ENCODE assay signal across 9 mouse cellular contexts in genomic region chr3:108535896-108536516, GRCm38 (mm10). TPM values are rescaled to one million over a fixed set of nuclear protein-coding genes. Genes with fewer than 3 reads are reported as not detected.
DNase-seq lines count a peak whose midpoint lies in the region; ATAC-seq and TF ChIP-seq lines count a peak whose summit lies in the region.
"Had no signal": no experiment of that assay in that cellular context is flagged by ENCODE, and none has a peak within 500 bp of the region (broad histone marks: within the 10 kb centered on the region; RNA-seq: fewer than 3 reads in every experiment).

No protein-coding gene starts in this region.

- peak overlapping the region; percentile 66 for H3K4me3 ChIP-seq in gastrocnemius, adult 2 months
- H3K4me3 ChIP-seq in neural tube, embryonic 11.5 days (ENCODE audit: low read depth, low read length): peak overlapping the region; percentile 41
- H3K4me3 ChIP-seq in intestine, postnatal 0 days (ENCODE audit: low read depth, low read length): peak overlapping the region; percentile 28
- peak overlapping the region; percentile 33 for H3K4me3 ChIP-seq in stomach, embryonic 14.5 days (ENCODE audit: low read depth, low read length)

- 6% methylated on average over 15 of the region's 15 CpGs for WGBS in neural tube, embryonic 11.5 days
- WGBS in intestine, postnatal 0 days: 15% methylated on average over 15 of the region's 15 CpGs
- 11% methylated on average over 15 of the region's 15 CpGs for WGBS in stomach, embryonic 14.5 days

- H3K27ac ChIP-seq in gastrocnemius, adult 2 months: no peak overlapping the region
- H3K27ac ChIP-seq in neural tube, embryonic 11.5 days (ENCODE audit: low read depth, low read length): no peak overlapping the region
- H3K27ac ChIP-seq in intestine, postnatal 0 days (ENCODE audit: low read depth, low read length): no peak overlapping the region
- H3K27ac ChIP-seq in stomach, embryonic 14.5 days (ENCODE audit: low read length): no peak overlapping the region
- H3K27ac ChIP-seq: heart, adult 2 months had no signal

- no peaks in the 10 kb centered on the region for H3K9me3 ChIP-seq in neural tube, embryonic 11.5 days (ENCODE audit: control insufficient read depth, low read length)
- H3K9me3 ChIP-seq in intestine, postnatal 0 days (ENCODE audit: control insufficient read depth): no peaks in the 10 kb centered on the region
- H3K9me3 ChIP-seq in stomach, embryonic 14.5 days (ENCODE audit: control insufficient read depth, low read depth, low read length): no peaks in the 10 kb centered on the region

- TF ChIP-seq CTCF in gastrocnemius, adult 2 months (IDR thresholded peaks at IDR 0.05): no peak
- no peak for TF ChIP-seq CTCF in intestine, postnatal 0 days (IDR thresholded peaks at IDR 0.05; ENCODE audit: low read depth)

- no peak for ATAC-seq in neural tube, embryonic 11.5 days (ENCODE audit: insufficient read depth, low FRiP score, low TSS enrichment)
- no peak for ATAC-seq in intestine, postnatal 0 days
- ATAC-seq in stomach, embryonic 14.5 days (ENCODE audit: insufficient number of reproducible peaks, insufficient read depth, low FRiP score, low read depth): no peak
- no peak for ATAC-seq in CD4-positive, CD25-positive, alpha-beta regulatory T cell, adult 4 months

- no peaks in the 10 kb centered on the region for H3K4me1 ChIP-seq in neural tube, embryonic 11.5 days (ENCODE audit: control insufficient read depth, insufficient read depth, low read length)
- 0 out of 2 replicates have a peak, but pooled peaks cover 5% of the 10 kb centered on the region for H3K4me1 ChIP-seq in intestine, postnatal 0 days (replicated peaks; ENCODE audit: control insufficient read depth, insufficient read depth, low read length)
- peaks cover 5% of the 10 kb centered on the region; the same call in 1 of the 2 replicates for H3K4me1 ChIP-seq in stomach, embryonic 14.5 days (ENCODE audit: control insufficient read depth, insufficient read depth, low read length)

- H3K9ac ChIP-seq in neural tube, embryonic 11.5 days (ENCODE audit: low read length): no peak overlapping the region; the same call in 1 of the 2 replicates
- H3K9ac ChIP-seq in intestine, postnatal 0 days (ENCODE audit: low read depth, low read length): no peak overlapping the region
- H3K9ac ChIP-seq in stomach, embryonic 14.5 days (replicated peaks; ENCODE audit: low read depth, low read length): no peak overlapping the region

- no peak for DNase-seq in gastrocnemius, adult 2 months
- no peak for DNase-seq in gastrocnemius, adult 18-20 months (ENCODE audit: low spot score)
- no peak for DNase-seq in neural tube, embryonic 11.5 days (ENCODE audit: low spot score)
- no peak for DNase-seq in neural tube, embryonic 10.5 days (ENCODE audit: extremely low spot score, low spot score)
- no peak for DNase-seq in adrenal gland, adult 18-20 months (ENCODE audit: low spot score in 2 of 2)

- H3K27me3 ChIP-seq in neural tube, embryonic 11.5 days (ENCODE audit: control insufficient read depth, insufficient read depth, low read length): peaks cover 11% of the 10 kb centered on the region
- peaks cover 7% of the 10 kb centered on the region for H3K27me3 ChIP-seq in intestine, postnatal 0 days (replicated peaks; ENCODE audit: control insufficient read depth, insufficient read depth, low read length)
- peaks cover 5% of the 10 kb centered on the region; the same call in 1 of the 2 replicates for H3K27me3 ChIP-seq in stomach, embryonic 14.5 days (ENCODE audit: control insufficient read depth, insufficient read depth, low read length)

- intact Hi-C loops in gastrocnemius, adult 2 months (cut with DNase I): no loop called here

- no peaks in the 10 kb centered on the region for H3K36me3 ChIP-seq in neural tube, embryonic 11.5 days (ENCODE audit: control insufficient read depth, insufficient read depth, low read length)
- no peaks in the 10 kb centered on the region for H3K36me3 ChIP-seq in intestine, postnatal 0 days (ENCODE audit: control insufficient read depth, insufficient read depth)
- no peaks in the 10 kb centered on the region for H3K36me3 ChIP-seq in stomach, embryonic 14.5 days (ENCODE audit: control insufficient read depth, insufficient read depth, low read length)

- H3K4me2 ChIP-seq in neural tube, embryonic 11.5 days (ENCODE audit: low read depth): peak overlapping the region; percentile 86
- H3K4me2 ChIP-seq in intestine, postnatal 0 days (replicated peaks; ENCODE audit: low read depth): peak overlapping the region; percentile 56
- H3K4me2 ChIP-seq in stomach, embryonic 14.5 days (replicated peaks; ENCODE audit: low read depth, low read length): peak overlapping the region; percentile 64

RNA-seq across cellular contexts. Expression of gene 5330417C22Rik, which starts 0.3 kb away (rescaled TPM):
- not detected for total RNA-seq in gastrocnemius, adult 2 months (2021)
- total RNA-seq in gastrocnemius, adult 18-20 months (2021): not detected
- polyA plus RNA-seq in neural tube, embryonic 11.5 days (2014; fragmentation: Nextera tagmentation; extraction: Ambion mirVana): 1.4 and 1.8 TPM in 2 replicates
- polyA plus RNA-seq in intestine, postnatal 0 days (2015; fragmentation: Nextera tagmentation; extraction: Ambion mirVana): 8.6 and 10.8 TPM in 2 replicates
- polyA plus RNA-seq in stomach, embryonic 14.5 days (2014; fragmentation: Nextera tagmentation; extraction: Ambion mirVana): 7.4 and 15.0 TPM in 2 replicates
- 1 to 10 TPM in 1 of 2 experiments, under 1 TPM in 1; 0.66 to 1.1 TPM for polyA plus RNA-seq in CD4-positive, CD25-positive, alpha-beta regulatory T cell, adult 4 months (2017; shearing (Covaris generic))
- total RNA-seq in adrenal gland, adult 18-20 months (2021): 1 to 10 TPM; 1.8 to 4.0 TPM

RNA-seq across cellular contexts. Expression of gene 1700013F07Rik, which starts 2.1 kb away (rescaled TPM):
- not detected for total RNA-seq in gastrocnemius, adult 2 months (2021)
- not detected for total RNA-seq in gastrocnemius, adult 18-20 months (2021)
- polyA plus RNA-seq in neural tube, embryonic 11.5 days (2014; fragmentation: Nextera tagmentation; extraction: Ambion mirVana): not detected in 2 replicates
- not detected in 2 replicates for polyA plus RNA-seq in intestine, postnatal 0 days (2015; fragmentation: Nextera tagmentation; extraction: Ambion mirVana)
- polyA plus RNA-seq in stomach, embryonic 14.5 days (2014; fragmentation: Nextera tagmentation; extraction: Ambion mirVana): 0.42 and 0.65 TPM in 2 replicates
- under 1 TPM in 1 of 2 experiments, not detected in 1; 0.43 TPM for polyA plus RNA-seq in CD4-positive, CD25-positive, alpha-beta regulatory T cell, adult 4 months (2017; shearing (Covaris generic))
- not detected for total RNA-seq in adrenal gland, adult 18-20 months (2021)
- total RNA-seq: heart, adult 2 months had no signal

RNA-seq across cellular contexts. Expression of gene Tmem167b, which starts 26.3 kb away (rescaled TPM):
- 10 to 100 TPM; 12.1 to 16.1 TPM for total RNA-seq in gastrocnemius, adult 2 months (2021)
- total RNA-seq in gastrocnemius, adult 18-20 months (2021): 10 to 100 TPM; 12.7 to 14.1 TPM
- polyA plus RNA-seq in neural tube, embryonic 11.5 days (2014; fragmentation: Nextera tagmentation; extraction: Ambion mirVana): 55.4 and 56.6 TPM in 2 replicates
- polyA plus RNA-seq in intestine, postnatal 0 days (2015; fragmentation: Nextera tagmentation; extraction: Ambion mirVana): 27.5 and 27.9 TPM in 2 replicates
- 41.1 and 46.0 TPM in 2 replicates for polyA plus RNA-seq in stomach, embryonic 14.5 days (2014; fragmentation: Nextera tagmentation; extraction: Ambion mirVana)
- polyA plus RNA-seq in CD4-positive, CD25-positive, alpha-beta regulatory T cell, adult 4 months (2017; shearing (Covaris generic)): 10 to 100 TPM; 29.0 to 38.9 TPM
- 10 to 100 TPM; 55.7 to 59.4 TPM for total RNA-seq in adrenal gland, adult 18-20 months (2021)

RNA-seq across cellular contexts. Expression of gene Taf13, which starts 35.5 kb away (rescaled TPM):
- 10 to 100 TPM; 19.7 to 20.0 TPM for total RNA-seq in gastrocnemius, adult 2 months (2021)
- total RNA-seq in gastrocnemius, adult 18-20 months (2021): 10 to 100 TPM; 22.4 to 22.6 TPM
- polyA plus RNA-seq in neural tube, embryonic 11.5 days (2014; fragmentation: Nextera tagmentation; extraction: Ambion mirVana): 70.7 and 74.8 TPM in 2 replicates
- 29.9 and 30.4 TPM in 2 replicates for polyA plus RNA-seq in intestine, postnatal 0 days (2015; fragmentation: Nextera tagmentation; extraction: Ambion mirVana)
- polyA plus RNA-seq in stomach, embryonic 14.5 days (2014; fragmentation: Nextera tagmentation; extraction: Ambion mirVana): 44.5 and 46.8 TPM in 2 replicates
- 10 to 100 TPM; 20.4 to 21.2 TPM for polyA plus RNA-seq in CD4-positive, CD25-positive, alpha-beta regulatory T cell, adult 4 months (2017; shearing (Covaris generic))
- total RNA-seq in adrenal gland, adult 18-20 months (2021): 10 to 100 TPM; 29.2 to 30.5 TPM

RNA-seq across cellular contexts. Expression of gene Wdr47, which starts 55.1 kb away (rescaled TPM):
- 1 to 10 TPM; 4.9 to 6.3 TPM for total RNA-seq in gastrocnemius, adult 2 months (2021)
- total RNA-seq in gastrocnemius, adult 18-20 months (2021): 1 to 10 TPM; 6.0 to 6.4 TPM
- polyA plus RNA-seq in neural tube, embryonic 11.5 days (2014; fragmentation: Nextera tagmentation; extraction: Ambion mirVana): 50.1 and 54.6 TPM in 2 replicates
- polyA plus RNA-seq in intestine, postnatal 0 days (2015; fragmentation: Nextera tagmentation; extraction: Ambion mirVana): 2.9 and 3.0 TPM in 2 replicates
- 14.0 and 15.3 TPM in 2 replicates for polyA plus RNA-seq in stomach, embryonic 14.5 days (2014; fragmentation: Nextera tagmentation; extraction: Ambion mirVana)
- polyA plus RNA-seq in CD4-positive, CD25-positive, alpha-beta regulatory T cell, adult 4 months (2017; shearing (Covaris generic)): 1 to 10 TPM; 5.3 to 6.8 TPM
- total RNA-seq in adrenal gland, adult 18-20 months (2021): 10 to 100 TPM in 1 of 2 experiments, 1 to 10 TPM in 1; 8.3 to 11.0 TPM
